Mouse (Mus musculus): ENCODE measurements at regions not wholly inside any gene's neighbourhood (a gene's known extent, or its start where the extent isn't known, plus 50 kb on each side); places are given as distances from the start of the nearest gene placed in this dataset.

- no peaks in the 10 kb centered on the region for H3K4me1 ChIP-seq (replicated peaks)
- H3K9me3 ChIP-seq (replicated peaks): 0 out of 2 replicates have a peak, but pooled peaks cover 5% of the 10 kb centered on the region
- no peak overlapping the region for H3K27ac ChIP-seq (ENCODE audit: poor library complexity, severe bottlenecking)
- H3K27me3 ChIP-seq (replicated peaks): no peaks in the 10 kb centered on the region
- WGBS: 82% methylated on average over 9 of the region's 9 CpGs
- no peak overlapping the region for H3K4me2 ChIP-seq
- H3K36me3 ChIP-seq: no peaks in the 10 kb centered on the region
- H3K9ac ChIP-seq: no peak overlapping the region
- H3K4me3 ChIP-seq: no peak overlapping the region
- no peak for ATAC-seq (ENCODE audit: insufficient number of reproducible peaks, low FRiP score)
Observed at GRCm38 (mm10) chr6:31846319-31846718, 203.7 kb upstream of the 1700012A03Rik start.

- Histone ChIP-seq H3K4me3 (no peak overlapping the region), H3K27me3 (replicated peaks) (no peaks in the 10 kb centered on the region), H3K9ac (no peak overlapping the region), H3K36me3 (no peaks in the 10 kb centered on the region), H3K27ac (ENCODE audit: poor library complexity, severe bottlenecking) (no peak overlapping the region), H3K9me3 (replicated peaks) (0 out of 2 replicates have a peak, but pooled peaks cover 5% of the 10 kb centered on the region), H3K4me1 (replicated peaks) (no peaks in the 10 kb centered on the region), H3K4me2 (no peak overlapping the region)
- no peak for ATAC-seq (ENCODE audit: insufficient number of reproducible peaks, low FRiP score)
- 81% methylated on average over 5 of the region's 5 CpGs for WGBS
Observed at GRCm38 (mm10) chr6:31845671-31846070, 204.4 kb upstream of the 1700012A03Rik start.

- Histone ChIP-seq H3K9ac (no peak overlapping the region), H3K27ac (ENCODE audit: poor library complexity, severe bottlenecking) (no peak overlapping the region), H3K27me3 (replicated peaks) (no peaks in the 10 kb centered on the region), H3K4me2 (no peak overlapping the region), H3K4me3 (no peak overlapping the region), H3K4me1 (replicated peaks) (no peaks in the 10 kb centered on the region), H3K9me3 (replicated peaks) (peaks cover 9% of the 10 kb centered on the region), H3K36me3 (no peaks in the 10 kb centered on the region)
- ATAC-seq (ENCODE audit: insufficient number of reproducible peaks, low FRiP score): no peak
- 79% methylated on average over 4 of the region's 4 CpGs for WGBS
Observed at GRCm38 (mm10) chr6:31840621-31841020, 209.4 kb upstream of the 1700012A03Rik start.

DNA sequence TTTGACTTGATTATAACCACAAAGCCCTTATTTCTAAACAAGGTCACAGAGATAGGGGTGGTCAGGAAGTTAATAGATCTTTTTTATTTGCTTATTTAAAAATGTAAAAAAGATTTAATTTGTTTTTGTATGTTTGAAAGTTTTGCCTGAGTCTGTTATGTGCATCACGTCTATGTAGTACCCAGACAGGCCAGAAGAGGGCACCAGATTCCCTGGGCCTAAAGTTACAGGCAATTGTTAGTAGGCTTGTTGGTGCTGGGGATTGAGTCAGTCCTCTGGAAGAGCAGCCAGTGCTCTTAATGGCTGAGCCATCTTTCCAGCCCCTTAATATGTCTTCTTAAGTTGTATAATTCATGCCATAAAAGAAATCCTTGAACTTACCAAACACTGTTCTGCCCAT is 211.5 kb upstream of the 1700012A03Rik start:
- no peak overlapping the region for H3K4me3 ChIP-seq
- no peak overlapping the region for H3K27ac ChIP-seq (ENCODE audit: poor library complexity, severe bottlenecking)
- no peak overlapping the region for H3K9ac ChIP-seq
- no peaks in the 10 kb centered on the region for H3K27me3 ChIP-seq (replicated peaks)
- H3K4me1 ChIP-seq (replicated peaks): no peaks in the 10 kb centered on the region
- no peak overlapping the region for H3K4me2 ChIP-seq
- H3K9me3 ChIP-seq (replicated peaks): peaks cover 9% of the 10 kb centered on the region
- H3K36me3 ChIP-seq: no peaks in the 10 kb centered on the region
- ATAC-seq (ENCODE audit: insufficient number of reproducible peaks, low FRiP score): no peak
- 52% methylated on average over 1 of the region's 1 CpGs for WGBS

DNA sequence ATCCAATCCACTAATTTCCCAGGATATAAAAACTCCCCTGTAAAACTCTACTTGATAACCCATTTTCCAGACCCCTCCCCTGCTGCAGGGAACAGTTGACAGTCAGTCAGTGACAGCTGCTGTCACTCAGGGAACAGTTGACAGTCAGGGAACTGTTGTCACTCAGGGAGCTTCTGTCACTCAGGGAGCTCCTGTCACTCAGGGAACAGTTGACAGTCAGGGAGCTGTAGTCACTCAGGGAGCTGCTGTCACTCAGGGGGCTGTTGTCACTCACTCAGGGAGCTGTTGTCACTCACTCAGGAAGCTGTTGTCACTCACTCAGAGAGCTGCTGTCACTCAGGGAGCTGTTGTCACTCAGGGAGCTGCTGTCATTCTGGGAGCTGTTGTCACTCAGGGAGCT is 214.3 kb upstream of the 1700012A03Rik start:
- H3K4me3 ChIP-seq: no peak overlapping the region
- H3K4me1 ChIP-seq (replicated peaks): no peaks in the 10 kb centered on the region
- H3K4me2 ChIP-seq: no peak overlapping the region
- H3K9me3 ChIP-seq (replicated peaks): peaks cover 9% of the 10 kb centered on the region
- H3K36me3 ChIP-seq: no peaks in the 10 kb centered on the region
- ATAC-seq (ENCODE audit: insufficient number of reproducible peaks, low FRiP score): no peak
- H3K9ac ChIP-seq: no peak overlapping the region
- no peaks in the 10 kb centered on the region for H3K27me3 ChIP-seq (replicated peaks)
- no peak overlapping the region for H3K27ac ChIP-seq (ENCODE audit: poor library complexity, severe bottlenecking)

DNA sequence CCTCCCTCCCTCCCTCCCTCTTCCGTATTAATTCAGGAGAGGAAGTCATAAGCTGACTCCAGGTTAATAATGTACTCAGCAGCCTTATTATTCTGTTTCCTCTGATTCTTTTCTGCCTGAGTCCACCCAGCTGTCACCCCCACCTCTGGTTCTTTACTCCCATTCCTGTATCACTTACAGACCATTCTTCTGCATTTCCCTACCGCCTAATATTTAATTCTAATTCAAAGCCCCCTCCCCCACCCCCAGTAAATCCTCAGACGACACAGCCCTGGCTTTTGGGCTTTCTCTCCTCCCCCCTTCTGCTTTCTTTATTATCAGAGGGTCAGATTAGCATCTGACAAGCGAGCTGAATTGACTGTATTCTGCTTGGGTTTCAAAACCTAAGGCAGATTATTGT is 215.5 kb upstream of the 1700012A03Rik start:
- Histone ChIP-seq H3K27ac (ENCODE audit: poor library complexity, severe bottlenecking) (no peak overlapping the region), H3K4me1 (replicated peaks) (no peaks in the 10 kb centered on the region), H3K9me3 (replicated peaks) (peaks cover 9% of the 10 kb centered on the region), H3K9ac (no peak overlapping the region), H3K36me3 (no peaks in the 10 kb centered on the region), H3K27me3 (replicated peaks) (no peaks in the 10 kb centered on the region), H3K4me3 (no peak overlapping the region), H3K4me2 (no peak overlapping the region)
- 17% methylated on average over 3 of the region's 4 CpGs for WGBS
- no peak for ATAC-seq (ENCODE audit: insufficient number of reproducible peaks, low FRiP score)

DNA sequence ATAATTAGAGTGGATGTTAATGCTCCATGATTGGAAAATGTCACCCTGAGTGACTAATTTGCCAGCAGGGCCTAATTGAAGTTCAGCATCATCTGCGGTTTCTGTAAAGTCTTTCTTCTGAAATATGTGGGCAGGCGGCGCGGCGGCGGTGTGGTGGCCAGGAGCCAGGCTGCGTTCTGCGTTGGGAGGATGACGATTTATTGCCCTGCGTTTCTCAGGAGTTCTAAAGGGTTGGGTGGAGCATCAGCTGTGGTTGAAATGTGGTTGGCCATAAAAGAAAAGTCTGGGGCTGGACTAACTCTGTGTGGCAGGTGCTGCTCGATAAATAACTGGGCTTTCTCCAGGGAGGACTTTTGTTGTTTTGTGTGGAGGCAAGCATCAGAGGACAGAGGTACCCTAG is 219.4 kb upstream of the 1700012A03Rik start:
- ATAC-seq (ENCODE audit: insufficient number of reproducible peaks, low FRiP score): no peak
- Histone ChIP-seq H3K4me2 (no peak overlapping the region), H3K27ac (ENCODE audit: poor library complexity, severe bottlenecking) (no peak overlapping the region), H3K27me3 (replicated peaks) (no peaks in the 10 kb centered on the region), H3K36me3 (no peaks in the 10 kb centered on the region), H3K9me3 (replicated peaks) (no peaks in the 10 kb centered on the region), H3K4me1 (replicated peaks) (peaks cover 8% of the 10 kb centered on the region), H3K4me3 (no peak overlapping the region), H3K9ac (no peak overlapping the region)
- 89% methylated on average over 11 of the region's 11 CpGs for WGBS

DNA sequence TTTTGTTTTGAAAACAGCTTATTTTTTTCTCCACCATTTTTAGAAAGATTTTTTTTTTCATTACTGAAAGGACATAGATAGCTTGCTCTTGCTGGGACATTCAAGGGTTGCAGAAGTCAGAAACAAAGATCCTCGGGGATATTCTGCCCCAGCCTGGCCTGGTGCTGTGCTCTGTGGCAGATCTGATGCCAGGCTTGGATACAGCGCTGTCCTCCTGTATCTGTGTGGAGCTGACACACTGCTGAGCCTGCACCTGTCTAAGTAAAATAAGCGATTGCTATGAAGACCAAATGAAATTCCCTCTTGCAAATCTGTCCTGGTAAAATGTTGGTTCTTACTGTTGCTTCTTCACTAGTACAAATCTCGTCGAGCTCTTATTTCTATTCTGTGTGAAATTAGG is 226.4 kb upstream of the 1700012A03Rik start:
- H3K4me2 ChIP-seq: no peak overlapping the region
- H3K27me3 ChIP-seq (replicated peaks): 0 out of 2 replicates have a peak, but pooled peaks cover 3% of the 10 kb centered on the region
- no peak overlapping the region for H3K4me3 ChIP-seq
- 80% methylated on average over 5 of the region's 5 CpGs for WGBS
- ATAC-seq (ENCODE audit: insufficient number of reproducible peaks, low FRiP score): no peak
- no peak overlapping the region for H3K9ac ChIP-seq
- H3K9me3 ChIP-seq (replicated peaks): no peaks in the 10 kb centered on the region
- H3K4me1 ChIP-seq (replicated peaks): peaks cover under 1% of the 10 kb centered on the region; the same call in 1 of the 2 replicates
- no peaks in the 10 kb centered on the region for H3K36me3 ChIP-seq
- no peak overlapping the region for H3K27ac ChIP-seq (ENCODE audit: poor library complexity, severe bottlenecking)

DNA sequence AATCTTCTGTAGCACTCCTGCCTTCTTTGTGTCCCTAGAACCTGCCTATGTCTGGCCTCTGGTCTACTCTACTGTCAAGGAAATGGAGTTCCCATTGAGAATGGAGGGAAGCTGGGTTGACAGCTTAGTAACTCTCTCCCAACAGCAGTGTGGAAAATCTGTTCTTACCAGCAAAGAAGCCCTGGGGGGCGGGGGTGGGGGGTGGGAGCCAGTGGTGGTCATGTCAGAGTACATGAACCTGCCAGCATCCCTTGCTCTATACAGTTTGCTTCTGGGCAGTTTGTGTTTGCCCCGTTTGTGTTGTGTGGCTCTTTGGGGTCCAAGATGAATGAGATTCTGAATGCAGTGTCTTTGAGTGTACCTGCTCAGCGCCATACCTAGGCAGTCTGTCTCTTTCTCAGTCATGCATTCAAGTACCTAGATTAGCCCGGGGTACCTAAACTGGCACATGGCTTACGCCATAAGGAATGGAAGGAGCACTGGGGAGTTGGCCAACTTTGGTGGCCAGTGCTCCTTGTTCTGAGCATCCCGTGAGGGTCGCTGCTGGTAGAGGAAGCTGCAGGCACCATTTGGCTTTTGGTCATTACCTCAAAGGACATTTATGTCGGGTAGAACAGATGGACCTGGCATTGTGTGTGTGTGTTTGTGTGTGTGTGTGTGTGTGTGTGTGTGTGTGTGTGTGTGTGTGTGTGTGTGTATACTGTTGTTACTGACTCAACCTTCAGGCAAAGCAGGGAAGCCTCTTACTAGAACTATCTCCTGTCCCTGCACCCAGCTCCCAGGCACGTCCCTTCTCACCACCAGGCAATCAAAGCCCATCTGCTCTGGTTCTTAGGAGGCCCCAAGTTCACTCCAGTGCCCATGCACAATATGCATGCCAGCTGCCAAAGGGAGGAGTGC is 227.6 kb upstream of the 1700012A03Rik start:
- Histone ChIP-seq H3K4me3 (no peak overlapping the region), H3K4me1 (replicated peaks) (no peaks in the 10 kb centered on the region; the same call in 1 of the 2 replicates), H3K4me2 (no peak overlapping the region), H3K9me3 (replicated peaks) (no peaks in the 10 kb centered on the region), H3K9ac (no peak overlapping the region), H3K27me3 (replicated peaks) (0 out of 2 replicates have a peak, but pooled peaks cover 3% of the 10 kb centered on the region), H3K27ac (ENCODE audit: poor library complexity, severe bottlenecking) (no peak overlapping the region), H3K36me3 (no peaks in the 10 kb centered on the region)
- ATAC-seq (ENCODE audit: insufficient number of reproducible peaks, low FRiP score): no peak
- 77% methylated on average over 9 of the region's 9 CpGs for WGBS

GRCm38 (mm10) chr6:31821621-31822020 is 228.4 kb upstream of the 1700012A03Rik start:
- Histone ChIP-seq H3K36me3 (no peaks in the 10 kb centered on the region), H3K4me1 (replicated peaks) (no peaks in the 10 kb centered on the region; the same call in 1 of the 2 replicates), H3K4me3 (no peak overlapping the region), H3K4me2 (no peak overlapping the region), H3K9ac (no peak overlapping the region), H3K27me3 (replicated peaks) (0 out of 2 replicates have a peak, but pooled peaks cover 3% of the 10 kb centered on the region), H3K9me3 (replicated peaks) (no peaks in the 10 kb centered on the region), H3K27ac (ENCODE audit: poor library complexity, severe bottlenecking) (no peak overlapping the region)
- 61% methylated on average over 7 of the region's 7 CpGs for WGBS
- no peak for ATAC-seq (ENCODE audit: insufficient number of reproducible peaks, low FRiP score)

GRCm38 (mm10) chr6:31817640-31818039 is 232.4 kb upstream of the 1700012A03Rik start:
- no peak for ATAC-seq (ENCODE audit: insufficient number of reproducible peaks, low FRiP score)
- Histone ChIP-seq H3K27ac (ENCODE audit: poor library complexity, severe bottlenecking) (no peak overlapping the region), H3K9me3 (replicated peaks) (no peaks in the 10 kb centered on the region), H3K4me1 (replicated peaks) (no peaks in the 10 kb centered on the region; the same call in 1 of the 2 replicates), H3K4me2 (no peak overlapping the region), H3K9ac (no peak overlapping the region), H3K27me3 (replicated peaks) (0 out of 2 replicates have a peak, but pooled peaks cover 3% of the 10 kb centered on the region), H3K36me3 (no peaks in the 10 kb centered on the region), H3K4me3 (no peak overlapping the region)
- WGBS: 94% methylated on average over 1 of the region's 1 CpGs
